In the genomic region with DNA sequence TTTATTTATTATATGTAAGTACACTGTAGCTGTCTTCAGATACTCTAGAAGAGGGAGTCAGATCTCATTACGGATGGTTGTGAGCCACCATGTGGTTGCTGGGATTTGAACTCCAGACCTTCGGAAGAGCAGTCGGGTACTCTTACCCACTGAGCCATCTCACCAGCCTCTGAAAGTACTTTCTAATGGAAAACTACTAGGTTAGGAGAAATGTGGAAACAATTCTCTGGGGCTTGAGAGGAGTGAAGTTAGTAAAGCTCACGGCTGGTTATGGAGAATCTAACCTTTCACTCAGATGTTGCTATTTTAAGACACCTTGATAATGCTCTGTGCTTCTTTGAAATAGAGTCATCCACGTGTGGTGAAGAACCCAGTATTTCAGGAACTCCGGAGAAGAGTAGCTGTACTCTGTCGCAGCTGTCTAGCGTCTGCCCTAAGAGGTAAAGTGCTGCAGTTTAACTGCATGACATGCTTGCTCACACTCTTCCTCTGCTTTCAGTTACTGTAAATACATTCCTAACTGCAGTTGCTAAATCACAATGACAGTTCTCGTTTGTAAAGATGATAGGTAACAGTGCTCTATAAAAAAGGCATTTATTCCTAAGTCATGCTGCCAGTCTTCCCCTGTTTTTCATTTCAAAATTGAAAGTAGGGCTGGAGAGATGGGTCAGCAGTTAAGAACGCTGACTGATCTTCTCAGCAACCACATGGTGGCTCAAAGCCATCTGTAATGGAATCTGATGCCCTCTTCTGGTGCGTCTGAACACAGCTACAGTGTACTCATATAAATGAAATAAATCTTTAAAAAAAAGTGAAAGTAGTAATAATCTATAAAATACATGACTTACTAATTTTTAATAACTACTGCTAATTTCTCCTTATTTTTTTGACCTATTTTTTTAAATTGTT, we compare ENCODE assay signal across 9 mouse cellular contexts. TPM values are rescaled to one million over a fixed set of nuclear protein-coding genes. Genes with fewer than 3 reads are reported as not detected.
DNase-seq lines count a peak whose midpoint lies in the region; ATAC-seq and TF ChIP-seq lines count a peak whose summit lies in the region.
"Had no signal": no experiment of that assay in that cellular context is flagged by ENCODE, and none has a peak within 500 bp of the region (broad histone marks: within the 10 kb centered on the region; RNA-seq: fewer than 3 reads in every experiment).

No protein-coding gene starts in this region.

- H3K79me2 ChIP-seq in MEL (ENCODE audit: control insufficient read depth, insufficient read depth, low read length, poor library complexity) = no peaks in the 10 kb centered on the region

- WGBS in cerebellum, adult 2 months = 81% methylated on average over 11 of the region's 11 CpGs
- 85% methylated on average over 11 of the region's 11 CpGs for WGBS in kidney, embryonic 14.5 days

- H3K9me3 ChIP-seq in kidney, embryonic 14.5 days (ENCODE audit: control insufficient read depth, low read length) = no peaks in the 10 kb centered on the region
- no peaks in the 10 kb centered on the region for H3K9me3 ChIP-seq in MEL (replicated peaks; ENCODE audit: insufficient read depth, low read length)
- H3K9me3 ChIP-seq: forebrain, embryonic 15.5 days had no signal

- no peak for DNase-seq in cerebellum, adult 2 months
- DNase-seq in cerebellum, adult 11-12 months = no peak
- DNase-seq in kidney, postnatal 14 days = peak; percentile 11
- DNase-seq in MEL (ENCODE audit: low read depth, low spot score) = peak; percentile 41
- no peak for DNase-seq in testis, postnatal 14 days (ENCODE audit: low spot score)
- no peak for DNase-seq in T-cell, adult 2 months (ENCODE audit: low spot score)

- no peak for TF ChIP-seq EP300 in MEL (IDR thresholded peaks at IDR 0.05; ENCODE audit: low read depth in 1 of 2, low read length in 2 of 2)

- H3K36me3 ChIP-seq in kidney, embryonic 14.5 days (ENCODE audit: control insufficient read depth, insufficient read depth, low read length) = peaks cover 18% of the 10 kb centered on the region; the same call in 1 of the 2 replicates
- peaks cover 0 to 2% of the 10 kb centered on the region in 2 experiments for H3K36me3 ChIP-seq in MEL (ENCODE audit: control insufficient read depth in 1 of 2, insufficient read depth in 2 of 2, low read length in 2 of 2)

- peak; percentile 34 for TF ChIP-seq RAD21 in MEL (IDR thresholded peaks at IDR 0.05; ENCODE audit: low read depth, low read length)

- no peak overlapping the region for H3K4me2 ChIP-seq in kidney, embryonic 14.5 days (replicated peaks; ENCODE audit: low read depth, low read length)
- H3K4me2 ChIP-seq: forebrain, embryonic 15.5 days had no signal

- no peak overlapping the region for H3K27ac ChIP-seq in cerebellum, adult 2 months (ENCODE audit: insufficient read depth, low read length)
- no peak overlapping the region for H3K27ac ChIP-seq in kidney, embryonic 14.5 days (ENCODE audit: low read depth, low read length)
- no peak overlapping the region for H3K27ac ChIP-seq in MEL (ENCODE audit: control insufficient read depth, low read depth, low read length)
- H3K27ac ChIP-seq: forebrain, embryonic 15.5 days had no signal

- no peak for TF ChIP-seq POLR2A in cerebellum, adult 2 months (IDR thresholded peaks at IDR 0.05; ENCODE audit: borderline replicate concordance, insufficient read depth, low read length)
- TF ChIP-seq POLR2A in MEL (IDR thresholded peaks at IDR 0.05; ENCODE audit: control insufficient read depth in 1 of 2, insufficient read depth in 1 of 2, low read depth in 1 of 2, low read length in 2 of 2, poor library complexity in 1 of 2) = no peak

- 0 out of 2 replicates have a peak, but pooled peaks have one; percentile 6 for TF ChIP-seq CTCF in cerebellum, adult 2 months (IDR thresholded peaks at IDR 0.05; ENCODE audit: borderline replicate concordance, insufficient read depth, low read depth, low read length)
- TF ChIP-seq CTCF in MEL (IDR thresholded peaks at IDR 0.05 in 2 of 3, conservative IDR thresholded peaks at IDR 0.05 in 1 of 3; ENCODE audit: control insufficient read depth in 1 of 3, insufficient read depth in 1 of 3, low read depth in 2 of 3, low read length in 3 of 3, poor library complexity in 1 of 3, severe bottlenecking in 1 of 3) = peak in 2 of 3 experiments; percentile 25 to 71; a peak in 4 of 6 replicates

- no peaks in the 10 kb centered on the region for H3K27me3 ChIP-seq in cerebellum, adult 2 months (ENCODE audit: control insufficient read depth, insufficient read depth, low read length)
- H3K27me3 ChIP-seq in kidney, embryonic 14.5 days (ENCODE audit: control insufficient read depth, insufficient read depth, low read length) = no peaks in the 10 kb centered on the region
- no peaks in the 10 kb centered on the region for H3K27me3 ChIP-seq in MEL (ENCODE audit: control insufficient read depth in 1 of 2, insufficient read depth in 2 of 2, low read length in 2 of 2)
- H3K27me3 ChIP-seq: forebrain, embryonic 15.5 days had no signal

- H3K9ac ChIP-seq in kidney, embryonic 14.5 days (ENCODE audit: low read depth, low read length) = no peak overlapping the region
- peak overlapping the region; percentile 2; the same call in 1 of the 2 replicates for H3K9ac ChIP-seq in MEL (ENCODE audit: control insufficient read depth, low read depth, low read length, poor library complexity, severe bottlenecking)
- H3K9ac ChIP-seq: forebrain, embryonic 15.5 days had no signal

- no peak overlapping the region for H3K4me3 ChIP-seq in cerebellum, adult 2 months (replicated peaks; ENCODE audit: insufficient read depth, low read depth, low read length)
- no peak overlapping the region for H3K4me3 ChIP-seq in kidney, embryonic 14.5 days (ENCODE audit: low read length)
- H3K4me3 ChIP-seq in MEL (ENCODE audit: control insufficient read depth in 1 of 2, insufficient read depth in 1 of 2, low read depth in 2 of 2, low read length in 2 of 2) = no peak overlapping the region
- H3K4me3 ChIP-seq: forebrain, embryonic 15.5 days had no signal

- ATAC-seq in kidney, embryonic 14.5 days (ENCODE audit: low FRiP score, low TSS enrichment) = no peak
- peak; percentile 46 to 72; a peak in 3 of 4 replicates for ATAC-seq in hematopoietic stem cell, adult 5-6 weeks (replicated peaks in 1 of 2; ENCODE audit: insufficient read depth in 1 of 2, low FRiP score in 2 of 2, low TSS enrichment in 1 of 2, low read depth in 1 of 2, poor library complexity in 2 of 2, severe bottlenecking in 2 of 2)
- ATAC-seq: forebrain, embryonic 15.5 days had no signal

- H3K4me1 ChIP-seq in cerebellum, adult 2 months (ENCODE audit: control insufficient read depth, insufficient read depth, low read length) = no peaks in the 10 kb centered on the region
- H3K4me1 ChIP-seq in kidney, embryonic 14.5 days (ENCODE audit: control insufficient read depth, insufficient read depth, low read length) = no peaks in the 10 kb centered on the region
- H3K4me1 ChIP-seq in MEL (ENCODE audit: control insufficient read depth in 1 of 2, insufficient read depth in 2 of 2, low read length in 2 of 2) = no peaks in the 10 kb centered on the region
- H3K4me1 ChIP-seq: forebrain, embryonic 15.5 days had no signal

TF ChIP-seq in MEL, 35 proteins besides CTCF, POLR2A, EP300 and RAD21:
- TF ChIP-seq SMC3 (IDR thresholded peaks at IDR 0.05; ENCODE audit: low read depth, low read length) (peak; percentile 64), TBP (IDR thresholded peaks at IDR 0.05; ENCODE audit: low read depth, low read length) (peak; percentile 74; the same call in 1 of the 2 replicates), CHD2 (IDR thresholded peaks at IDR 0.05; ENCODE audit: low read length) (no peak), ZNF384 (IDR thresholded peaks at IDR 0.05; ENCODE audit: low read depth, low read length) (0 out of 2 replicates have a peak, but pooled peaks have one; percentile 34), NELFE (IDR thresholded peaks at IDR 0.05; ENCODE audit: low read depth, low read length) (no peak), ZC3H11A (IDR thresholded peaks at IDR 0.05; ENCODE audit: low read depth, low read length) (peak; percentile 32; the same call in 1 of the 2 replicates), MXI1 (IDR thresholded peaks at IDR 0.05; ENCODE audit: low read depth, low read length) (peak; percentile 50), MYC (IDR thresholded peaks at IDR 0.05; ENCODE audit: low read depth, low read length) (peak; percentile 88; the same call in 1 of the 2 replicates), MAX (IDR thresholded peaks at IDR 0.05; ENCODE audit: low read length) (peak; percentile 43; the same call in 1 of the 2 replicates)

RNA-seq across cellular contexts. Expression of gene Hltf, which starts 18.8 kb away (rescaled TPM):
- 16.1 and 16.3 TPM in 2 replicates for polyA plus RNA-seq in cerebellum, adult 2 months (2012; rRNA removed)
- 20.0 and 22.7 TPM in 2 replicates for polyA plus RNA-seq in kidney, embryonic 14.5 days (2014; fragmentation: Nextera tagmentation; extraction: Ambion mirVana)
- 10.0 and 10.7 TPM in 2 replicates for total RNA-seq in MEL (2012; rRNA removed)
- 1 to 10 TPM in 1 of 2 experiments, not detected in 1; 9.8 TPM for polyA plus RNA-seq in MEL (2012; ENCODE audit: insufficient read depth in 1 of 2, insufficient read length in 2 of 2, low read depth in 1 of 2, low replicate concordance in 2 of 2, missing spikeins in 1 of 2)
- total RNA-seq in hematopoietic stem cell, adult 5-6 weeks (2017) = 55.3 and 76.6 TPM in 2 replicates

RNA-seq across cellular contexts. Expression of gene Hps3, which starts 41.3 kb away (rescaled TPM):
- 17.4 and 18.4 TPM in 2 replicates for polyA plus RNA-seq in cerebellum, adult 2 months (2012; rRNA removed)
- 7.1 and 12.5 TPM in 2 replicates for polyA plus RNA-seq in kidney, embryonic 14.5 days (2014; fragmentation: Nextera tagmentation; extraction: Ambion mirVana)
- 7.0 and 9.2 TPM in 2 replicates for total RNA-seq in MEL (2012; rRNA removed)
- polyA plus RNA-seq in MEL (2012; ENCODE audit: insufficient read depth in 1 of 2, insufficient read length in 2 of 2, low read depth in 1 of 2, low replicate concordance in 2 of 2, missing spikeins in 1 of 2) = 10 to 100 TPM in 1 of 2 experiments, not detected in 1; 10.5 TPM
- total RNA-seq in hematopoietic stem cell, adult 5-6 weeks (2017) = 27.1 and 37.0 TPM in 2 replicates

Comparison
In these comparisons a context has a peak if more than half of its experiments do, and no peak if none do; other contexts are left out.
1. DNase-seq: peak in kidney, postnatal 14 days (single experiment) and MEL (single experiment); none in cerebellum, adult 2 months (0 of 2), cerebellum, adult 11-12 months (single experiment), testis, postnatal 14 days (single experiment) and T-cell, adult 2 months (single experiment).